Mouse (Mus musculus): ENCODE measurements at regions not wholly inside any gene's neighbourhood (a gene's known extent, or its start where the extent isn't known, plus 50 kb on each side); places are given as distances from the start of the nearest gene placed in this dataset.

DNA sequence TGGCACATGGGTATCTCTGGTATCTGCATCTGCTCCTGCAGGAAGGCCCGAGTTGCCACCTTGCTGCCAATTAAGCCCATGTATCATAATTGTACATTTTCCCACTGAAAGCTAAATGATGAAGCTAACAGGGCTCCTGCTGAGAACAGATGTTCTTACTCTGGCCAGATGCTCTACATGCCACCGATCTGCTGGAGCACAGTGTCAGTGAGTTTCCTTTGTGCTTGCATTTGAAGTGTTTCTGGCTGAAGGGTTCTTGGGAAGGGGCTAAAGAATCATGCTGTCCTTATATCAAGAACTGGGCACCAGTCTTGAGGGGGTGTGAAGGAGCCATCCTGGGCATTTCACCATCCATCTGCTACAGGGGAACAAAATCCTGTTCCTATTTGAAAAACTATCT is 323.2 kb downstream of the Cog6 start:
- Histone ChIP-seq H3K36me3 (no peaks in the 10 kb centered on the region), H3K9ac (no peak overlapping the region), H3K4me2 (no peak overlapping the region), H3K27me3 (no peaks in the 10 kb centered on the region), H3K4me3 (no peak overlapping the region), H3K27ac (no peak overlapping the region), H3K9me3 (0 out of 2 replicates have a peak, but pooled peaks cover 3% of the 10 kb centered on the region), H3K4me1 (no peaks in the 10 kb centered on the region)
- 70% methylated on average over 2 of the region's 2 CpGs for WGBS
- ATAC-seq (ENCODE audit: insufficient number of reproducible peaks, insufficient read depth, low FRiP score, low TSS enrichment, low read depth): no peak

DNA sequence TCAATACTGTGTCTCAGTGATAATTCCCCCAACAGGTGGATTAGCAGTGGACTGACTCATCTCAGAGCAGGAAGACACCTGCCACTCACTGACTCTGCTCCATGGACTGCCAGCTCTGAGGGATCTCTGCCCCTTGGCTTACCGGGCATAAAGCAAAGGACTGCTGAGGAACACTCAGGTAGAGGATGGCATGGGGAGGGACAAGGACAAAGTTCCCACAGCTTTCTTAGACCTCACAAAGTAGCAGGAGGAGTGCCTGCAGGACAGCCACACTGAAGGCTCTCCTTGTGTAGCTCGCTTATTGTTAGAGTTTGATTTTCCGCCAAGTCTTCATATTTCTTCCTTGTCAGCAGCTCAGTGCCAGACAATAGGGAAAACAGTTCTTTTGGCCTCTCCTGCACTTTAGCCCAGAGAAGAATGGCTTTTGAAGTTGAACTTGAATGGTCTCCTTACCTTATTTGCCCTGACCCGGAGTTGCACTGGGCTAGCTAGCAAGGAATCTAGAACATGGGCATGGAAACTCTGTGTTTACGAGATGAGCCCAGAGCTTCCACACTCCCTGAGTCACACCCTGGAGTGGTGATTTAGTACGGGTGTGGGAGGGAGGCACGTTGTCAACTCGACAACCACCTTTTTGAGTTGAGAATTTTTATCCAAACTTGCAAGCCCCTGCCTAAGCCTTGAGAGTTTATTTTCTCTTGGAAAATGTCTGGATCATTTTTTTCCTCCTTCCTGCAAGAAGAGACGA is 331.4 kb downstream of the Cog6 start:
- 67% methylated on average over 9 of the region's 9 CpGs for WGBS
- Histone ChIP-seq H3K4me1 (peaks cover 7% of the 10 kb centered on the region; the same call in 1 of the 2 replicates), H3K27ac (no peak overlapping the region), H3K4me2 (no peak overlapping the region), H3K27me3 (no peaks in the 10 kb centered on the region), H3K9ac (no peak overlapping the region), H3K36me3 (no peaks in the 10 kb centered on the region), H3K4me3 (no peak overlapping the region), H3K9me3 (no peaks in the 10 kb centered on the region)
- ATAC-seq (ENCODE audit: insufficient number of reproducible peaks, insufficient read depth, low FRiP score, low TSS enrichment, low read depth): no peak

DNA sequence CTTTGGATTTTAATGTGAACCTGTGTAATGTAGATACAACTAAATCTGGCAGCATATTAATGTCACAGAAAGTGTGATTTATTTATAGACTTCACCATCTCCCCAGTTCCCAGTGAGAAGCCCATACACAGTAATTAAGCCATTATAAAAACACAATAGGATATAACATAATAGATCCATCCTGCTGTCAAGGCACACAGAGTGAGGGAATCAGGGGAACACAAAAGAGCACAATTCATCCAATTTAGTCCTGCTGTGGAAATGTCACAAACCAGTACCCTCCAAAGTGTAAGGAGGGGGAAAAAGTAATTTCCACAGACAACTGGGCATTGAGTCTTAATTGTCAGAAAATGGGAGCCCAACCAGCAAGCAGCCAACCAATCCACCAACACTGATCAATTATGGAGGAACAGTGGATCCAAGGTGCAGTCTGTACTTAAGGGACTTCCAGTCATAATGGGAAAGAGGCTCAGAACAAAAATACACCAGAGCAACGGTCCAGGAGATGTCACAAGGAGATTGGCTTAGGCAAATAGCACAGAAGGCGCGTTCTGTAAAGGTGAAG is 336.1 kb downstream of the Cog6 start:
- Histone ChIP-seq H3K9ac (no peak overlapping the region), H3K4me3 (no peak overlapping the region), H3K4me1 (0 out of 2 replicates have a peak, but pooled peaks cover 2% of the 10 kb centered on the region), H3K27me3 (no peaks in the 10 kb centered on the region), H3K27ac (no peak overlapping the region), H3K9me3 (no peaks in the 10 kb centered on the region), H3K4me2 (no peak overlapping the region), H3K36me3 (no peaks in the 10 kb centered on the region)
- WGBS: 77% methylated on average over 3 of the region's 3 CpGs
- no peak for ATAC-seq (ENCODE audit: insufficient number of reproducible peaks, insufficient read depth, low FRiP score, low TSS enrichment, low read depth)

DNA sequence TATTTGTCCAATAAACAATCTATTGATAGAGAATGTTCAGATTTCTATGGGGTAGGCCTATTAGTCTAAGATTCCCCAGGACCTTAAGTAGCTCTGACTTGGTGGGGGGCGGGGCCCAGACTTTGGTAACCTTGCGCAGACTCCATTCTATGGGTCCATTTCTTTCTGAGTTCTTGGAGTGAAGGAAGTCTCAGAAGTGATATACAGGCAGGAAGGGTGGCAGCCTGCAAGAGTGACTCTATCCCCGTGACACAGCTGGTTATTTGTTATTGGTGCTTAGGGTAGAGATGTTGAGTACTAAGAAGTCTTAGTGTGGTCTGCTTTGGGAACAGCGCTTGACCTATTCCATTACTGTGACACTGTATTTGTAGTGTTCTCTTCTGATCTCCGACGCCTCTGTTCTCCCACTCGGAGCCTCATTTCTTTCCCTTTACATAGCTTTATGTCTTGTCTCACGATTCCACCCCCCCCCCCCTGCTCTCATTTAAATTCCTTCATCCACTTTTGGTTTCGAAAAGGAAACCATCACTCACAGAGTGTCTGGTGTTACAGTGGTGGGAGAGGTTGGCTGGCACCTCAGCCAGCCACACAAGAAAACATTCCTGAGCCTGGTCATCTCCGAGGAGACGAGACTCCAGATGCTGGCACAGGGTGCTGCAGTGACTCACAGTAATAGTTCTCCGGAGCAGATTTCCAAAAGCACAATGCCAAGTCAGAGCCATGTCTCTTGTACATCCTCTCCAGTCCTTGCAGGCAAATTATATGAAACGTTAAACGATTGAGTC is 340.0 kb downstream of the Cog6 start:
- Histone ChIP-seq H3K27me3 (no peaks in the 10 kb centered on the region), H3K4me3 (no peak overlapping the region), H3K4me2 (no peak overlapping the region), H3K9me3 (no peaks in the 10 kb centered on the region), H3K27ac (no peak overlapping the region), H3K4me1 (no peaks in the 10 kb centered on the region), H3K36me3 (no peaks in the 10 kb centered on the region), H3K9ac (no peak overlapping the region)
- no peak for ATAC-seq (ENCODE audit: insufficient number of reproducible peaks, insufficient read depth, low FRiP score, low TSS enrichment, low read depth)
- WGBS: 92% methylated on average over 14 of the region's 14 CpGs

DNA sequence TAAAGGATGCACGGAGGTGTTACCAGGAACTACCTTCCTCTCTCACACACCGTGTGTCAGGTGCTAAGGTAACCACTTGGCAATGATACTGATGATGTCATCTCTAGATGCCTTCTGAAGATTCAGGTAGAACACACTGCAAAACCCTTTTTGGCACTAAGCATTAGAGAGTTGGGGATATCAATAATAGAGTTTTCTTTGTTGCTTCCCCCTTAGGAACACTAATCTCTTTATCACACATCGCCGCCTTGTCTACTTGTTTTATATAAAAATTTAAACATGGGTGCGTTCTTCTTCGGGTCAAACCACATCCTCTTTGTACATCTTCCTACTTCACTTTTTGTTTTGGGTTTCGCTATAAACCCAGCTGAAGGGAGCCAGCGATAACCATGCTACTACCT is 346.4 kb downstream of the Cog6 start:
- no peaks in the 10 kb centered on the region for H3K9me3 ChIP-seq
- ATAC-seq (ENCODE audit: insufficient number of reproducible peaks, insufficient read depth, low FRiP score, low TSS enrichment, low read depth): no peak
- H3K27ac ChIP-seq: no peak overlapping the region
- H3K9ac ChIP-seq: no peak overlapping the region
- H3K4me3 ChIP-seq: no peak overlapping the region
- peaks cover 12% of the 10 kb centered on the region for H3K4me1 ChIP-seq
- WGBS: 95% methylated on average over 8 of the region's 8 CpGs
- H3K27me3 ChIP-seq: no peaks in the 10 kb centered on the region
- H3K4me2 ChIP-seq: no peak overlapping the region
- H3K36me3 ChIP-seq: no peaks in the 10 kb centered on the region

DNA sequence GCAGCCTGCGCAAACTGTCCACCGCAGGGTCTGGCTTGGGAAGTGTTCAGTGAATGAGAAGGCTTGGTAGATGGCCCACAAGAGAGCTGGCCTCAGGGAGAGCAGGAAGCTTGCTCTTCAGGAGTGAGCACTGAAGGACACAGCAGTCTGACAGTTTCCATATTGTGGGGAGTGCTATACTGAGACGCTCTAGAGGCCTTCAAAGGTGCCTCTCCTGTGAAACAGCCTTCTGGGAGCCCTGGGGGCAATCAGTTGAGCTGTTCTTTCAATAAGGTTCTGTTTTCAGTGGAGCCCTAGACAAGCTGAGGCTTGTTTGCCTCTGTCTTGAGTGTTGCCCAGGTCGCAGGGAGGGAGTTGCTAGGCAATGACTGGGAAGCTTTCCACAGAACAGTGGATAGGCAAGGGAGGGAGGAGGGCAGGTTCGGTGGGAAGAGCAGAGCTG is 353.9 kb downstream of the Cog6 start:
- 30% methylated on average over 5 of the region's 5 CpGs for WGBS
- peak; percentile 80; the same call in 1 of the 2 replicates for ATAC-seq (ENCODE audit: insufficient number of reproducible peaks, insufficient read depth, low FRiP score, low TSS enrichment, low read depth)
- Histone ChIP-seq H3K4me3 (no peak overlapping the region), H3K27me3 (peaks cover 6% of the 10 kb centered on the region; the same call in 1 of the 2 replicates), H3K4me1 (peaks cover 31% of the 10 kb centered on the region), H3K27ac (peak overlapping the region; percentile 73; the same call in 1 of the 2 replicates), H3K9me3 (no peaks in the 10 kb centered on the region), H3K36me3 (no peaks in the 10 kb centered on the region), H3K4me2 (no peak overlapping the region), H3K9ac (no peak overlapping the region)

DNA sequence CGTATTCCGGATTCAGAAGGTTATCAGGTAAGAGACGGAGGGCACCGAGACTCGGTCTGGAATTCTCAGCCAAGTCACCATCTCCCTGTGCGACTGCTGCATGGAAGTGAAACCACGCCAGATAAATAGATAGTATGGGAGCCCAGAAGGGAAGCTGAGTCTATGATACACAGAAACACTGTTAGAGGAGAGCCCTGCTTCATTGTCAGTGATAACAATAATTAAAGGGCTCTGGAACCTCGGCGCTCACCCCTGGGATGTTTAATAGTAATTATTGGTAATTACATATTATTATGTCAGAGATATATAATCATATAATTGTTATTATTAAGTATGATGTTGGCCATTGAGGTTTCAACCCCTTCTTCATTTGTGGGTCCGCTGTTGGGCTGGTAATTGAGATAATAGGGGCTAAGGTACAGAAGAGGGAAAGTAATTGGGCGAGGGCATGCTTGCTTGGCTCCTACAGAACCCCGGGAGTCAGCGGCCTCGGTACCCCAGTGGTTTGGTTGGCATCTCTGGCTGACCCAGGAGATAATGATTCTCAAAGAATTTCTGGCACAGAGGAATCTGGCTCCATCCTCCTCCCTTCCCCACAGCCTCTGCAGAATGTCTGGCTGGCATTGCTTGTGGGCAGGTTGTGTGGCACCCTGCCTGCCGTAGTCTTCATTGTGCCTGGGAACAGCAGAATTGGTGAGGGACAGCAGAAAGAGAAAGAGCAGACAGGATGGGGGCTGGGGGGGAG is 354.7 kb downstream of the Cog6 start:
- Histone ChIP-seq H3K9ac (no peak overlapping the region), H3K36me3 (no peaks in the 10 kb centered on the region), H3K9me3 (no peaks in the 10 kb centered on the region), H3K4me1 (peaks cover 24% of the 10 kb centered on the region), H3K4me3 (no peak overlapping the region), H3K27me3 (peaks cover 6% of the 10 kb centered on the region; the same call in 1 of the 2 replicates), H3K4me2 (no peak overlapping the region), H3K27ac (0 out of 2 replicates have a peak overlapping the region, but pooled peaks have one; percentile 73)
- no peak for ATAC-seq (ENCODE audit: insufficient number of reproducible peaks, insufficient read depth, low FRiP score, low TSS enrichment, low read depth)
- WGBS: 79% methylated on average over 15 of the region's 15 CpGs

DNA sequence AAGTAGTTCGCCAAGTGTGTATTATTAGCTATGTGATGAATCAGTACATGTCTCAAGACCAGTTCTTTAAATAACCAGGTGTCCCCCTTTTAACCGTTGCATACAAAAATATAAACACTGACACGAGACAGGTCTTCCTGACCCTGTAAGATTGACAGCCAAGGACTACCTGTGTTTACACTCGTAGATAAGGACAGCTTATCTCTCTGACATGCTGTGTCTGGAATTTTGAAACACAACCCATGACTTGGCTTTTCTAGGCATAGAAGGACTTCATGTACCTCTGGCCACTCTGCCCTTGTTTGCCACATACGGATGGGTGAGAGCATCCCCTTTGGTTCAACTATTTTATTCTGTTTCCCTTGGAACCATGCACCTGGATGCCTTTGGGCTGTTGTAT is 364.0 kb downstream of the Cog6 start:
- WGBS: 68% methylated on average over 5 of the region's 5 CpGs
- H3K4me3 ChIP-seq: no peak overlapping the region

DNA sequence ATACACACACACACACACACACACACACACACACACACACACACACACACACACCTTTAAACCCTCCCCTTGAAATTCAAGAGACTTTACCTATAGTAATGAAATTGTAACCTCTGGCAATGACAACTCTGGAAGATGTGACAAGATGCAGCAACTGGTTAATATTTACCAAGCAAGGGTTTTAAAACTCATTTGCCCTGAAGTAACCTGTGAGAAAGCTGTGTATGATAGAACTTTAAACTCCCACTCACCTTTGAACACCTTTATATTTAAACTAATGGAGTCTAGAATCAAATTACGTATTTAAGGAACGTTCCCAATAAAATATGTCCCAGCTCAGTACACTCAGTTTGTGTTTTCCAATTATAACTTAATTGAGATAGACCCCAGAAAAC is 364.6 kb downstream of the Cog6 start:
- H3K36me3 ChIP-seq: no peaks in the 10 kb centered on the region
- no peak for ATAC-seq (ENCODE audit: insufficient number of reproducible peaks, insufficient read depth, low FRiP score, low TSS enrichment, low read depth)
- H3K27me3 ChIP-seq: peaks cover 8% of the 10 kb centered on the region
- H3K9me3 ChIP-seq: no peaks in the 10 kb centered on the region
- H3K4me3 ChIP-seq: no peak overlapping the region
- WGBS: 49% methylated on average over 2 of the region's 2 CpGs
- peaks cover 17% of the 10 kb centered on the region for H3K4me1 ChIP-seq
- H3K9ac ChIP-seq: no peak overlapping the region
- no peak overlapping the region for H3K27ac ChIP-seq
- no peak overlapping the region for H3K4me2 ChIP-seq

More for the DNA sequence above, 364.0 kb downstream of the Cog6 start:
- Histone ChIP-seq H3K27ac (no peak overlapping the region), H3K9ac (no peak overlapping the region), H3K4me2 (no peak overlapping the region), H3K36me3 (no peaks in the 10 kb centered on the region), H3K4me1 (peaks cover 12% of the 10 kb centered on the region), H3K9me3 (no peaks in the 10 kb centered on the region), H3K27me3 (peaks cover 8% of the 10 kb centered on the region)
- no peak for ATAC-seq (ENCODE audit: insufficient number of reproducible peaks, insufficient read depth, low FRiP score, low TSS enrichment, low read depth)

DNA sequence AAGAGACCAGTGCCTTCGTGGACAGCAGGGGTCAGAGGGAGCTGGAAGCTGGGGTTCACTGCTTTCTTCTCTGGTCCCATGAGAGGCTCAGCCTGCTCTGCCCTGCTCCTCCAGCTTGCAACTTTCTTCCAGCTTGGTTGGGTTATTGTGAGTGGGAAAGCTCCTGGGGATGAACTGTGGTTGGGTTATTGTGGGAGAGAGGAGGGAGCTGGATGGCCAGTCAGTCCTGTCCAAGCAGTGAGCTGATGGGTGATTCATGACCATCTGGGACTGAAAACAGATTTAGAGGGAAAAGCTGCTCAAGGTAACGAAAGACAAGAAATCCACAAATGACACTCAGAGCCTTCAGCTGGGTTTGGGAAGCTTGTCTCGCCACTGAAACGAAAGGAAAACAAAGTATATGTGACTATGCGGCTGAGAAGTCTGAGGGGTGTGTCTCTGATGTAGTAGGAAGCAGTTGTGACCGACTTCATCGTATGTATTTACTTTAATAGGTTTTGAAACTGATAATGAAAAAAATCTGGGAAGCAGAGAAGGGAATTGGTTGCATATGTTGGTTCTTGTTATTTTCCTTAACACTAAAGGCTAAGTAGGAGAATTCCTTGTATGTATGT is 365.1 kb downstream of the Cog6 start:
- Histone ChIP-seq H3K27ac (peak overlapping the region; percentile 13; the same call in 1 of the 2 replicates), H3K4me3 (no peak overlapping the region), H3K27me3 (peaks cover 8% of the 10 kb centered on the region), H3K4me1 (peaks cover 22% of the 10 kb centered on the region), H3K9me3 (no peaks in the 10 kb centered on the region), H3K9ac (no peak overlapping the region), H3K4me2 (peak overlapping the region; percentile 40), H3K36me3 (no peaks in the 10 kb centered on the region)
- ATAC-seq (ENCODE audit: insufficient number of reproducible peaks, insufficient read depth, low FRiP score, low TSS enrichment, low read depth): no peak
- 31% methylated on average over 7 of the region's 7 CpGs for whole genome bisulfite sequencing

DNA sequence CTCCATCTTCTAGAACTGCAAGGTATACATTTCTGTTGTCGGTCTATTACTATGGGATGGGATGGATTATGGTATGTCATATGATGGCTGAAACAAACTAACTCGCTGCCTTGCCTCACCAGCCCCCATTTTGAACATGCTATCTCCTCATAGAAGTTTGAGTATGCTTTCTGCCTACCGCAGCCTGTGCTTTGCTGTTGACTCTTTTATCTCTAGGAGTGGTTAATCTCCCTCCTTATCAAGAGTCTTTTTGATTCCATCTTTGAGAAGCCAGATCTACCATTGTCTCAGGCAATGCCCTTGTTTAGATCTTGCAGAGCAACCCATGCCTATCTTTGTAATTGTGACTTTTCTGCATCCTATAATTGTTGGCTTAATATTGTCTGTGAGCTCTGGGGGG is 367.0 kb downstream of the Cog6 start:
- H3K9me3 ChIP-seq: no peaks in the 10 kb centered on the region
- no peak overlapping the region for H3K9ac ChIP-seq
- H3K27me3 ChIP-seq: peaks cover 9% of the 10 kb centered on the region
- no peaks in the 10 kb centered on the region for H3K36me3 ChIP-seq
- peaks cover 31% of the 10 kb centered on the region for H3K4me1 ChIP-seq
- no peak overlapping the region for H3K4me2 ChIP-seq
- no peak overlapping the region for H3K4me3 ChIP-seq
- H3K27ac ChIP-seq: no peak overlapping the region
- 96% methylated on average over 3 of the region's 3 CpGs for WGBS
- no peak for ATAC-seq (ENCODE audit: insufficient number of reproducible peaks, insufficient read depth, low FRiP score, low TSS enrichment, low read depth)
